Mouse (Mus musculus): ENCODE measurements around the gene Hecw2.

Hecw2 gene

GRCm38 (mm10) chr1:54110920-54111605 lies 83.9 kb downstream of the Hecw2 start:
- no peak for DNase-seq

GRCm38 (mm10) chr1:54109255-54109654 lies 85.7 kb downstream of the Hecw2 start:
- DNase-seq: no peak

GRCm38 (mm10) chr1:54106756-54107155 lies 88.2 kb downstream of the Hecw2 start:
- DNase-seq: no peak

- no peak for DNase-seq
These were observed 115.3 kb downstream of the Hecw2 start for GRCm38 (mm10) chr1:54079708-54080107.

GRCm38 (mm10) chr1:54074456-54074855 lies 120.5 kb downstream of the Hecw2 start:
- no peak for DNase-seq

GRCm38 (mm10) chr1:54070121-54070520 lies 124.8 kb downstream of the Hecw2 start:
- DNase-seq: no peak

- DNase-seq: no peak
These were observed 126.7 kb downstream of the Hecw2 start for GRCm38 (mm10) chr1:54068248-54068647.

- no peak for DNase-seq
These were observed 129.5 kb downstream of the Hecw2 start for GRCm38 (mm10) chr1:54065434-54065833.

- DNase-seq: no peak
These were observed 133.9 kb downstream of the Hecw2 start for GRCm38 (mm10) chr1:54061078-54061477.

- DNase-seq: no peak
These were observed 135.2 kb downstream of the Hecw2 start for GRCm38 (mm10) chr1:54059731-54060130.

GRCm38 (mm10) chr1:54052771-54053170 lies 142.2 kb downstream of the Hecw2 start:
- no peak for DNase-seq

- peak; percentile 42 for DNase-seq
These were observed 148.0 kb downstream of the Hecw2 start for GRCm38 (mm10) chr1:54046923-54047322.

- DNase-seq: peak; percentile 48
These were observed 155.9 kb downstream of the Hecw2 start for GRCm38 (mm10) chr1:54039062-54039461.

GRCm38 (mm10) chr1:54017686-54018085 lies 177.3 kb downstream of the Hecw2 start:
- DNase-seq: no peak

- no peak for DNase-seq
These were observed 179.2 kb downstream of the Hecw2 start for GRCm38 (mm10) chr1:54015739-54016138.

- DNase-seq: no peak
These were observed 182.6 kb downstream of the Hecw2 start for GRCm38 (mm10) chr1:54012414-54012813.

GRCm38 (mm10) chr1:54009418-54010064 lies 185.4 kb downstream of the Hecw2 start:
- no peak for DNase-seq

- DNase-seq: no peak
These were observed 189.0 kb downstream of the Hecw2 start for GRCm38 (mm10) chr1:54005860-54006386.

- DNase-seq: no peak
These were observed 191.7 kb downstream of the Hecw2 start for GRCm38 (mm10) chr1:54003288-54003687.

- no peak for DNase-seq
These were observed 192.9 kb downstream of the Hecw2 start for GRCm38 (mm10) chr1:54002077-54002476.

- no peak for DNase-seq
These were observed 197.7 kb downstream of the Hecw2 start for GRCm38 (mm10) chr1:53997239-53997638.

GRCm38 (mm10) chr1:53986185-53986892 lies 208.6 kb downstream of the Hecw2 start:
- DNase-seq: peak; percentile 50

GRCm38 (mm10) chr1:53978514-53978831 lies 216.5 kb downstream of the Hecw2 start:
- DNase-seq: peak; percentile 76

All from kidney, adult 9 months (tissue).